Mouse (Mus musculus) C2C12 (cell line): Measurements from ENCODE around the gene Postn.

Source experiments
- CEBPB ChIP-seq: IDR thresholded peaks from one replicate; pipeline ENCODE4 v1.6.1; 2011; ENCODE audit warnings: low read depth, mild to moderate bottlenecking, control low read depth, moderate library complexity
- CTCF ChIP-seq: IDR thresholded peaks from one replicate; pipeline ENCODE4 v1.5.1; 2011; ENCODE audit not compliant: control insufficient read depth, insufficient read depth, insufficient read length
- FOSL1 ChIP-seq: IDR thresholded peaks from one replicate; pipeline ENCODE4 v1.8.0; 2011; ENCODE audit warnings: mild to moderate bottlenecking, low read length; ENCODE audit not compliant: poor library complexity, insufficient read depth, severe bottlenecking
- MAX ChIP-seq: IDR thresholded peaks from one replicate; pipeline ENCODE4 v1.6.1; 2011; ENCODE audit warnings: mild to moderate bottlenecking, control low read depth
- MYOD1 ChIP-seq: IDR thresholded peaks from one replicate; pipeline ENCODE4 v1.6.1; 2011; ENCODE audit warnings: low read depth; ENCODE audit not compliant: control insufficient read depth, insufficient read length
- MYOG ChIP-seq: IDR thresholded peaks from one replicate; pipeline ENCODE4 v1.6.1; 2011; ENCODE audit not compliant: control insufficient read depth, insufficient read length; ENCODE audit errors: extremely low read depth
- USF1 ChIP-seq: IDR thresholded peaks from one replicate; pipeline ENCODE4 v1.6.1; 2011; ENCODE audit warnings: low read depth, mild to moderate bottlenecking, control low read depth, moderate library complexity

DNA sequence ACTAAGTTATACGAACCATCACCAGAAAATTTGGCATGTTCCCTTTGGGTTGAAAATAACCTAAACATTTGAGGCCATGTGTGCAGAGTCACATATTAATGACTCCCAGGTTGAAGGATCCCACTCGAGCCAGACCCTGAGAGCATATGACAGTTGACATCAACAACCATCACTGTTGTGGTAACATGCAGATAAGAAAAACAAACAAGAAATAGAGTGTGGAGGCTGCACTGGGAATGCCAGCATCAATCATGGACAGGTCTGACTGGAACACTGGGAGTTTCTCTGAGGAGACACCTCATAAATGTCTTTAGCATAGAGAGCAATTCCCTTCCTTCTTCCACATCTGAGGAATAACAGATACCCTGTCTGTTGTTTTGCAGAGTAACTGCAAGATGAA, 45.7 kb downstream of the Postn start:
- TF ChIP-seq MYOG, result no peak
- TF ChIP-seq CTCF, result no peak
- no peak for TF ChIP-seq MYOD1
- TF ChIP-seq CEBPB, result no peak
- TF ChIP-seq MAX, result no peak
- TF ChIP-seq USF1, result no peak
- TF ChIP-seq FOSL1, result no peak
